In genomic region chr9:110350612-110351011, GRCm38 (mm10) we compare ENCODE assay signal across 17 mouse cellular contexts. TPM values are rescaled to one million over a fixed set of nuclear protein-coding genes. Genes with fewer than 3 reads are reported as not detected.
DNase-seq lines count a peak whose midpoint lies in the region; ATAC-seq lines count a peak whose summit lies in the region.
"Had no signal": no experiment of that assay in that cellular context is flagged by ENCODE, and none has a peak within 500 bp of the region (broad histone marks: within the 10 kb centered on the region; RNA-seq: fewer than 3 reads in every experiment).

No protein-coding gene starts in this region.

- H3K36me3 ChIP-seq in kidney, embryonic 15.5 days, result peaks cover 6% of the 10 kb centered on the region; the same call in 1 of the 2 replicates
- peaks cover 4% of the 10 kb centered on the region; the same call in 1 of the 2 replicates for H3K36me3 ChIP-seq in liver, embryonic 13.5 days
- H3K36me3 ChIP-seq in heart, embryonic 11.5 days (ENCODE audit: control insufficient read depth, insufficient read depth, low read length), result no peaks in the 10 kb centered on the region
- H3K36me3 ChIP-seq: midbrain, embryonic 12.5 days had no signal

- H3K27ac ChIP-seq in kidney, embryonic 15.5 days, result no peak overlapping the region
- H3K27ac ChIP-seq in liver, embryonic 13.5 days, result peak overlapping the region; percentile 20; the same call in 1 of the 2 replicates
- no peak overlapping the region for H3K27ac ChIP-seq in heart, embryonic 11.5 days (ENCODE audit: low read depth, low read length)
- H3K27ac ChIP-seq: heart, embryonic 13.5 days; hindbrain, embryonic 15.5 days; midbrain, embryonic 12.5 days had no signal

- 77% methylated on average over 5 of the region's 5 CpGs for WGBS in kidney, embryonic 15.5 days
- WGBS in liver, embryonic 13.5 days (ENCODE audit: insufficient replicate concordance), result 49% methylated on average over 5 of the region's 5 CpGs
- WGBS in heart, embryonic 11.5 days (ENCODE audit: insufficient replicate concordance), result 80% methylated on average over 5 of the region's 5 CpGs

- no peak overlapping the region for H3K4me3 ChIP-seq in kidney, embryonic 15.5 days (replicated peaks)
- no peak overlapping the region for H3K4me3 ChIP-seq in liver, embryonic 13.5 days (replicated peaks)
- H3K4me3 ChIP-seq in heart, embryonic 11.5 days (ENCODE audit: low read depth, low read length), result no peak overlapping the region
- H3K4me3 ChIP-seq: heart, embryonic 13.5 days; hindbrain, embryonic 15.5 days; midbrain, embryonic 12.5 days had no signal

- peak; percentile 56 for DNase-seq in kidney, adult 11 months
- peak; percentile 28 for DNase-seq in kidney, postnatal 10 days
- DNase-seq in liver, embryonic 13.5 days, result no peak
- peak; percentile 53 for DNase-seq in yolk sac, embryonic 10.5 days (ENCODE audit: low spot score)
- DNase-seq in right cerebral cortex, postnatal 25 days, result no peak
- no peak for DNase-seq in layer of hippocampus, postnatal 25 days (ENCODE audit: extremely low spot score in 1 of 2, low spot score in 1 of 2)
- DNase-seq: cerebellum, adult 9-11 months; heart, postnatal 36 days; left cerebral cortex, postnatal 4 days; lung, adult 2 months; lung, postnatal 36 days; thymus, adult 18-20 months had no signal

- H3K9ac ChIP-seq in kidney, embryonic 15.5 days, result no peak overlapping the region
- no peak overlapping the region for H3K9ac ChIP-seq in liver, embryonic 13.5 days
- no peak overlapping the region for H3K9ac ChIP-seq in heart, embryonic 11.5 days (ENCODE audit: low read depth, low read length)
- H3K9ac ChIP-seq: heart, embryonic 13.5 days; hindbrain, embryonic 15.5 days; midbrain, embryonic 12.5 days had no signal

- no peaks in the 10 kb centered on the region for H3K9me3 ChIP-seq in kidney, embryonic 15.5 days (replicated peaks)
- H3K9me3 ChIP-seq in liver, embryonic 13.5 days (replicated peaks), result no peaks in the 10 kb centered on the region
- H3K9me3 ChIP-seq in heart, embryonic 11.5 days (replicated peaks; ENCODE audit: control insufficient read depth, low read length), result no peaks in the 10 kb centered on the region
- H3K9me3 ChIP-seq: heart, embryonic 13.5 days; hindbrain, embryonic 15.5 days; midbrain, embryonic 12.5 days had no signal

- H3K4me1 ChIP-seq in kidney, embryonic 15.5 days, result peaks cover 2% of the 10 kb centered on the region; the same call in 1 of the 2 replicates
- H3K4me1 ChIP-seq in liver, embryonic 13.5 days (replicated peaks), result peaks cover 41% of the 10 kb centered on the region
- H3K4me1 ChIP-seq in heart, embryonic 11.5 days (ENCODE audit: control insufficient read depth, insufficient read depth, low read length), result peaks cover 8% of the 10 kb centered on the region; the same call in 1 of the 2 replicates
- H3K4me1 ChIP-seq: hindbrain, embryonic 15.5 days; midbrain, embryonic 12.5 days had no signal

- H3K27me3 ChIP-seq in kidney, embryonic 15.5 days, result no peaks in the 10 kb centered on the region
- no peaks in the 10 kb centered on the region for H3K27me3 ChIP-seq in liver, embryonic 13.5 days
- no peaks in the 10 kb centered on the region for H3K27me3 ChIP-seq in heart, embryonic 11.5 days (ENCODE audit: control insufficient read depth, insufficient read depth, low read length)
- H3K27me3 ChIP-seq: heart, embryonic 13.5 days; hindbrain, embryonic 15.5 days; midbrain, embryonic 12.5 days had no signal

- H3K4me2 ChIP-seq in kidney, embryonic 15.5 days, result no peak overlapping the region
- H3K4me2 ChIP-seq in liver, embryonic 13.5 days, result no peak overlapping the region
- no peak overlapping the region for H3K4me2 ChIP-seq in heart, embryonic 11.5 days
- H3K4me2 ChIP-seq: heart, embryonic 13.5 days; hindbrain, embryonic 15.5 days; midbrain, embryonic 12.5 days had no signal

- ATAC-seq in kidney, embryonic 15.5 days (replicated peaks; ENCODE audit: low FRiP score), result no peak
- ATAC-seq in liver, embryonic 13.5 days (ENCODE audit: low read depth), result peak; percentile 77
- ATAC-seq in heart, embryonic 11.5 days (replicated peaks; ENCODE audit: insufficient number of reproducible peaks, low FRiP score, low TSS enrichment), result no peak

RNA-seq across cellular contexts. Expression of gene Scap, which starts 17.5 kb away (rescaled TPM):
- polyA plus RNA-seq in kidney, embryonic 15.5 days (2015; fragmentation: Nextera tagmentation; extraction: Ambion mirVana), result 37.9 and 38.8 TPM in 2 replicates
- 20.6 and 23.2 TPM in 2 replicates for polyA plus RNA-seq in liver, embryonic 13.5 days (2015; fragmentation: Nextera tagmentation; extraction: Ambion mirVana)
- 100 to 1,000 TPM in 1 of 2 experiments, 10 to 100 TPM in 1; 95.5 to 102 TPM for total RNA-seq in layer of hippocampus, postnatal 25 days (2021)
- polyA plus RNA-seq in heart, embryonic 11.5 days (2014; fragmentation: Nextera tagmentation; extraction: Ambion mirVana), result 14.4 and 16.0 TPM in 2 replicates

RNA-seq across cellular contexts. Expression of gene Elp6, which starts 45.6 kb away (rescaled TPM):
- 28.8 and 29.9 TPM in 2 replicates for polyA plus RNA-seq in kidney, embryonic 15.5 days (2015; fragmentation: Nextera tagmentation; extraction: Ambion mirVana)
- polyA plus RNA-seq in liver, embryonic 13.5 days (2015; fragmentation: Nextera tagmentation; extraction: Ambion mirVana), result 11.1 and 11.3 TPM in 2 replicates
- total RNA-seq in layer of hippocampus, postnatal 25 days (2021), result 10 to 100 TPM; 11.3 to 14.1 TPM
- 17.4 and 18.7 TPM in 2 replicates for polyA plus RNA-seq in heart, embryonic 11.5 days (2014; fragmentation: Nextera tagmentation; extraction: Ambion mirVana)

RNA-seq across cellular contexts. Expression of gene Ptpn23, which starts 57.4 kb away (rescaled TPM):
- 16.9 and 17.5 TPM in 2 replicates for polyA plus RNA-seq in kidney, embryonic 15.5 days (2015; fragmentation: Nextera tagmentation; extraction: Ambion mirVana)
- polyA plus RNA-seq in liver, embryonic 13.5 days (2015; fragmentation: Nextera tagmentation; extraction: Ambion mirVana), result 3.2 TPM in 2 replicates
- 10 to 100 TPM; 40.9 to 57.8 TPM for total RNA-seq in layer of hippocampus, postnatal 25 days (2021)
- polyA plus RNA-seq in heart, embryonic 11.5 days (2014; fragmentation: Nextera tagmentation; extraction: Ambion mirVana), result 11.7 and 14.1 TPM in 2 replicates

Comparison
In these comparisons a context has a peak if more than half of its experiments do, and no peak if none do; other contexts are left out.
1. DNase-seq: peak in kidney, adult 11 months (single experiment), kidney, postnatal 10 days (single experiment) and yolk sac, embryonic 10.5 days (single experiment); none in liver, embryonic 13.5 days (single experiment), right cerebral cortex, postnatal 25 days (single experiment) and layer of hippocampus, postnatal 25 days (0 of 2).